Mouse (Mus musculus) cortical plate, adult 2 months (tissue): Measurements from ENCODE around the gene Rela. TPM values are rescaled to one million over a fixed set of nuclear protein-coding genes. Genes with fewer than 3 reads are reported as not detected.

ENCODE experiments used
- H3K27ac ChIP-seq: fragments of 200-500 bp; 2 replicates; pipeline ENCODE4 v1.5.1; 2012; ENCODE audit warnings: low read length, control low read depth, inconsistent platforms; ENCODE audit not compliant: insufficient read depth
- H3K4me1 ChIP-seq: fragments of 200-500 bp; 2 replicates; pipeline ENCODE4 v1.6.1; 2011; ENCODE audit warnings: low read length; ENCODE audit not compliant: control insufficient read depth, insufficient read depth
- H3K4me3 ChIP-seq: fragments of 200-500 bp; 2 replicates; pipeline ENCODE4 v1.5.1; 2011; ENCODE audit warnings: mild to moderate bottlenecking, low read length, control low read depth; ENCODE audit not compliant: insufficient read depth
- CTCF ChIP-seq: fragments of 200-500 bp; IDR thresholded peaks from 2 replicates; pipeline ENCODE4 v1.5.1; 2011; ENCODE audit warnings: mild to moderate bottlenecking, control low read depth, low read length; ENCODE audit not compliant: insufficient read depth; ENCODE audit errors: extremely low read depth
- POLR2A ChIP-seq: fragments of 200-500 bp; IDR thresholded peaks from 2 replicates; pipeline ENCODE4 v1.6.1; 2011; ENCODE audit warnings: mild to moderate bottlenecking, low read length, control low read depth; ENCODE audit not compliant: insufficient read depth; ENCODE audit errors: extremely low read depth
- polyA plus RNA-seq: library from polyadenylated mRNA; depleted of rRNA; stranded (reverse); fragments of >200 nt; gene quantifications from 2 replicates; pipeline ENCODE4 v1.2.3, GENCODE M21; 2012; rRNA removed

Rela gene
- 30.9 and 32.5 TPM in 2 replicates for polyA plus RNA-seq

DNA sequence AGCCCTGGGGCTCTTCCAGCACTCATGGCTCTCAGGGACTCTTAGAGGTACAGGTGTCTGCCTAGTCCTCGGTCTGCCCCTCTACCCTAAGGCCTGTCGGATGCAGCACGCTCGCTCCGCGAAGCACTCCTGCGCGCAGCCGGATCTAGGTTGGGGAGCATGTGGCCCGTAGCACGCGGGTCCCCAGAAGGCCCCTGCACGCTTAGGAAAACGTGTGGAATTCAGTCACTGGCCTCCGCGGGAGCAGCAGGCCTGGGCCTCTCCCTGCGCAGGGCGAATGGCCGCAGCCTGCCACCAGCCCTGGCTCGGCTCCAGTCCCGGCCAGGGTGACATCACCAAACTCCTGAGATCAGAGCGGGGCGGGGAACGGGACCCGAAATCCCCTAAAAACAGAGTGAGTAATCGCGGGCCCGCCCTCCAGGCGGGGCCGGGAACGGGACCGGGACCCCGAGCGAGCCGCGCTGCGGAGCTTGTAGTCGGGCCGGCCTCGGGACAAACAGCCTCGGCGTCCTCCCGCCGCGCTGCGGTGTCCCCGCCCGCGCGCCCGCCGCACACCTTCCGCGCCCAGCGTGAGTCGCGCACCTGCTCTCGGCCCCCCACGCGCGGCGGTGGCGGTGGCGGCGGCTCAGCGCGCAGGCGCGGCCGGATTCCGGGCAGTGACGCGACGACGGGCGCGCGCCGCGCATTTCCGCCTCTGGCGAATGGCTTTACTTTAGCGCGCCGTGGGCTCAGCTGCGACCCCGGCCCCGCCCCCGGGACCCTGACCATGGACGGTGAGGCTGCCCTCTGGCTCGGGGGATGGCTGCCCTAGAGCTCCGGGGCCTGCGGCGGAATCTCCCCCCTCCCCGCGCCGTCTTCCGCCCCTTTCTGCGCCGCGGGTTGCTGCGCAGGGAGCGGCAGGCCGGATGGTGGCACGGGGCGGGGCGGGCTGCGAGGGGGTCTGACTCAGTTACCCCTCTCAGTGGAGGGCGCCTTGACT is at the start of gene Rela:
Rela (plus strand) TSS at position 415 of the 979 bp plus-strand sequence.
- Histone ChIP-seq H3K27ac (peak within 1 kb of the TSS; percentile 94), H3K4me3 (peak within 1 kb of the TSS; percentile 98), H3K4me1 (peaks cover 5% of the 10 kb centered on the region; the same call in 1 of the 2 replicates)
- TF ChIP-seq POLR2A = peak; percentile 41; the same call in 1 of the 2 replicates
- no peak for TF ChIP-seq CTCF

DNA sequence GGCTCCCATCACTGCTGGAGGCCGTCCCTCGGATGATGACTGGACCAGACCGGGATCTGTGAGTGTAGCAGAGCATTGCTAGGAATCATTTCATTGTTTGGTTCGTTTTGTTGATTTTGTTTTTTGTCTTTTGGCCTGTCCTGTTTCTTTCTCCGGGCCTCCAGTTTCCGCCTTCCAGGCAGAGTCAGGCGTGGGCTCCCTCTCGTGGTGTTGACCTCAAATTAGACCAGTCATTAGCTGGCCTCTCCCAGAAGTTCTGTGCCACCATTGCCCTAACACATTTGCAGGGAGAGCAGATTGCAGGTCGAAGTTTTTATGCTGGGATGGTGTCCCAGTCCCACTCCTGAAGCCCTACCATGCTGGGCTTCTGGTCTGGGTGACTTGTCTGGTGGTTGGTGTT is 48.1 kb upstream of the Rela start:
- TF ChIP-seq CTCF = no peak
- TF ChIP-seq POLR2A = no peak
- Histone ChIP-seq H3K4me3 (no peak overlapping the region), H3K27ac (no peak overlapping the region), H3K4me1 (no peaks in the 10 kb centered on the region; the same call in 1 of the 2 replicates)

DNA sequence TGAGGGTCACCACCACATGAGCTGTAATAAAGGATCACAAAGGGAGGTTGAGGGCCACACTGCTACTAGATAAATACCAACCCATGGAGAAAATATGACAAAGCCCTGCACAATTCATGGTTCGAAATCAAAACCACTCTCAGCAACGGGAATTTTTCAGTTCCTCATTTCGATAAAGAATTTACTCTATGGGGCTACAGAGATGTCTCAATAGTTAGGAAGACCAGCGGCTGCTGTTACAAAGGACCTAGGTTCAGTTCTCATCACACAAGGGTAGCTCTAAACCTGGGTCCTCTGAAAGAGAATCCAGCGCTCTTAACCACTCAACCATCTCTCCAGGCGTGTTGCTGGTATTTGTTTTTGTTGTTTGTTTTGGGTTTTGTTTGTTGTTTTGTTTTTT is 45.4 kb upstream of the Rela start:
- Histone ChIP-seq H3K4me3 (no peak overlapping the region), H3K4me1 (no peaks in the 10 kb centered on the region; the same call in 1 of the 2 replicates), H3K27ac (no peak overlapping the region)
- TF ChIP-seq POLR2A = no peak
- TF ChIP-seq CTCF = no peak

GRCm38 (mm10) chr19:5599224-5599623 is 38.1 kb upstream of the Rela start:
- peaks cover 2% of the 10 kb centered on the region; the same call in 1 of the 2 replicates for H3K4me1 ChIP-seq
- H3K4me3 ChIP-seq = no peak overlapping the region
- no peak overlapping the region for H3K27ac ChIP-seq
- no peak for TF ChIP-seq POLR2A
- no peak for TF ChIP-seq CTCF

GRCm38 (mm10) chr19:5601752-5602541 is 35.3 kb upstream of the Rela start, which contains the start of gene Rnaseh2c:
Gene Rnaseh2c (plus strand): TSS chr19:5601873.
- TF ChIP-seq POLR2A (peak; percentile 85), CTCF (no peak)
- Histone ChIP-seq H3K27ac (no peak within 1 kb of the TSS), H3K4me1 (peaks cover 2% of the 10 kb centered on the region; the same call in 1 of the 2 replicates), H3K4me3 (peak within 1 kb of the TSS; percentile 73)

DNA sequence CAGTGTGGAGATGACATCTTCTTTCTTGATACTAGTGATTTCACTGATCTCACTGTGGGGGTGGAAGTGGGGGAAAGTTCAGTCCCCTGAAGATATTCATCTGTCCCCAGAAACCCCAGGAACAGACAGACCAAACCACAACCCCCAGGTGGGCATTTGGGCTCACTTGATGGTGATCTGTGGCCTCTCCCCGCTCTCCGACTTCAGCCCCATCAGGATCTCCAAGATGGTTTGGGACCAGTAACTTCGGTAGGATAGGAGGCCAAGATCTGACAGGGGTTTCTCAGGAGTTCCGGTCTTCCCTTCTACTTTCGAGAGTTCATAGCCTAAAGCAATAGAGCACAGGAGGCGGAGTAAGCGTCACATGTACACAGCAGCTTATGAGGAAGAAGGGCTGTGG is 33.6 kb upstream of the Rela start:
- H3K4me1 ChIP-seq = peaks cover 2% of the 10 kb centered on the region; the same call in 1 of the 2 replicates
- H3K27ac ChIP-seq = no peak overlapping the region
- TF ChIP-seq POLR2A = no peak
- TF ChIP-seq CTCF = no peak
- no peak overlapping the region for H3K4me3 ChIP-seq

GRCm38 (mm10) chr19:5605126-5605525 is 32.2 kb upstream of the Rela start:
- TF ChIP-seq CTCF (no peak), POLR2A (no peak)
- Histone ChIP-seq H3K4me1 (peaks cover 3% of the 10 kb centered on the region; the same call in 1 of the 2 replicates), H3K4me3 (no peak overlapping the region), H3K27ac (no peak overlapping the region)

GRCm38 (mm10) chr19:5606196-5606595 is 31.1 kb upstream of the Rela start:
- Histone ChIP-seq H3K27ac (no peak overlapping the region), H3K4me1 (peaks cover 5% of the 10 kb centered on the region; the same call in 1 of the 2 replicates), H3K4me3 (no peak overlapping the region)
- no peak for TF ChIP-seq CTCF

DNA sequence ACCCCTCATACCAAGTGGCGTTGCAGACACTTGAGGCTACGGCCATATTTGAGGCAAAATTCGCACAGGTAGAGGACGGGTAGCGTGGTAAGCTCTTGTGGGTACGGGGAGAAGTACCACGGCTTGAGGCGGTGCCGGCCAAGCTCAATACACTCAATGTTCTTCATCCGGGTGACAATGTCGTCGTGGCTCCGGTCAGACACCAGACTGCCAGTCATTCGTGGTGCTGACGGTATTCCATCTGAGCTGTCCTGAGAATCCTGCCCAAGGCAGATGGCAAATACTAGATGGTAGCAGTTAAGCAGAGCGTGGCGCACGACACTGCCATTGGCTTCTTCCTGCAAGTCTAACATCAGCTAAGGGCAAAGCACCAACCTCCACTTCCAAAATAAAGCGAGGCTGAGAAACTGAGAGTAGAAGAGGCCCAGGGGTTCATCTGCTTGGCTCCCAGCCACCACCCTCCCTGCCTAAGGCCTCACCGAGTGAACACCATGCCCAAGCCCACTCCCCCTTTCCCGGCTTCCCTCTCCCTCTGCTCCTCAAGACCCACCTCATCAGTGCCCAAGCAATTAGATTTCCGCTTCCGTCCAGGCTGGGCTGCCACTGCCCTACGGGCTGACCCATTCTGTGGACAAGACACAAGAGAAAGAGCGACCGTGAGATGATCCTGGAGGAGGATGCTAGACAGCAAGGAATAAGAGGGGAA is 29.4 kb upstream of the Rela start:
- no peak for TF ChIP-seq CTCF
- no peak for TF ChIP-seq POLR2A
- H3K4me3 ChIP-seq = no peak overlapping the region
- H3K4me1 ChIP-seq = peaks cover 3% of the 10 kb centered on the region; the same call in 1 of the 2 replicates
- H3K27ac ChIP-seq = no peak overlapping the region
